In the genomic region with DNA sequence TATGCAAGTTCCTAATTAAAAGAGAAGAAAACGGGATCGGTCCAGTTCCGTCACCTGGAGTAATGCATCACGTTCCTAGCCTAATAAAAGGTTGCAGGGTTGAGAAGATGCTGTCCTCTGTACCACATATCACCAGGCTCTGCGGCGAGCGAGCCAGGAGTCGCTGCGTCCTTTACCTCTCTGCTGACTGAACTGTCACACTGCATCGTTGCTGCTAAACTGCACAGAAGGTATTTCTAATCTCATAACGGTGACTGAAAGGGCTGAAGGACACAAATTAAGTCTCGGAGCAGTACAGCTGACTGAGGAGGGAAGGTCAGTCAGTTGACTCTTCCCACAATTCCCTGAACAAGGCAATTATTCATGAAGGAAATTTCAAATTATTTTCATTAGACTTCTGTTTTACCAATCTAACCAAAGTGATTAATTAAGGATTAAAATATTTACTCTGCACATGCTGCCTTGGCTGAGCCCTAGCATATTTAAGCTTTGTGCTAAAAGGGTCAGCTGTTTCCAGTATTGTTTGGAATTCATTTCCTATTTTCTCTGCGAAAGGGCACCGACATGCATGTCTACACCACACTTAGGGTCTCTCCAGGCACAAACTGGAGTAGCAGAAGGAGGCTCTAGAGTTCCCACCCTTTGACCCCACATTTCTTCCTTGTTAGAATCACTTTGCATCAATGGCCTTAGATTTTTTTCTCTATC, we compare ENCODE assay signal across 16 mouse cellular contexts.
DNase-seq lines count a peak whose midpoint lies in the region; ATAC-seq lines count a peak whose summit lies in the region.
"Had no signal": no experiment of that assay in that cellular context is flagged by ENCODE, and none has a peak within 500 bp of the region (broad histone marks: within the 10 kb centered on the region; RNA-seq: fewer than 3 reads in every experiment).

No protein-coding gene starts in this region.

- ATAC-seq in forebrain, embryonic 15.5 days (replicated peaks): peak; percentile 20
- ATAC-seq: intestine, embryonic 15.5 days had no signal

- intact Hi-C loops in left cerebral cortex, postnatal 4 days (cut with DNase I): no loop called here

- H3K4me2 ChIP-seq in forebrain, embryonic 15.5 days (replicated peaks): 0 out of 2 replicates have a peak overlapping the region, but pooled peaks have one; percentile 5
- H3K4me2 ChIP-seq: heart, embryonic 15.5 days; intestine, embryonic 15.5 days; limb, embryonic 15.5 days; lung, embryonic 14.5 days; neural tube, embryonic 15.5 days had no signal

- no peaks in the 10 kb centered on the region for H3K9me3 ChIP-seq in forebrain, embryonic 15.5 days
- H3K9me3 ChIP-seq: heart, embryonic 15.5 days; intestine, embryonic 15.5 days; limb, embryonic 15.5 days; neural tube, embryonic 15.5 days had no signal

- H3K36me3 ChIP-seq in forebrain, embryonic 15.5 days: no peaks in the 10 kb centered on the region
- H3K36me3 ChIP-seq: heart, embryonic 15.5 days; intestine, embryonic 15.5 days; limb, embryonic 15.5 days; neural tube, embryonic 15.5 days had no signal

- H3K27me3 ChIP-seq in forebrain, embryonic 15.5 days: 0 out of 2 replicates have a peak, but pooled peaks cover 4% of the 10 kb centered on the region
- H3K27me3 ChIP-seq: heart, embryonic 15.5 days; intestine, embryonic 15.5 days; limb, embryonic 15.5 days; neural tube, embryonic 15.5 days had no signal

- no peak overlapping the region for H3K9ac ChIP-seq in forebrain, embryonic 15.5 days (replicated peaks)
- H3K9ac ChIP-seq: heart, embryonic 15.5 days; intestine, embryonic 15.5 days; limb, embryonic 15.5 days; lung, embryonic 14.5 days; neural tube, embryonic 15.5 days had no signal

- no peak overlapping the region for H3K4me3 ChIP-seq in forebrain, embryonic 15.5 days
- H3K4me3 ChIP-seq: heart, embryonic 15.5 days; intestine, embryonic 15.5 days; left cerebral cortex, adult 2 months; limb, embryonic 15.5 days; neural tube, embryonic 15.5 days had no signal

- DNase-seq in left cerebral cortex, postnatal 4 days: peak; percentile 36
- no peak for DNase-seq in left cerebral cortex, adult 11 months (ENCODE audit: low spot score)
- DNase-seq in cerebellum, adult 8-10 months: peak; percentile 68
- DNase-seq in retina, postnatal 1 day: peak; percentile 74
- no peak for DNase-seq in spleen, postnatal 10 days (ENCODE audit: low spot score in 2 of 2)
- DNase-seq in urinary bladder, postnatal 4 days (ENCODE audit: low spot score in 2 of 2): no peak
- DNase-seq: embryo, embryonic 11 days; lung, embryonic 14.5 days; right cerebral cortex, postnatal 25 days; thymus, postnatal 36 days had no signal

- no peak overlapping the region; the same call in 1 of the 2 replicates for H3K27ac ChIP-seq in forebrain, embryonic 15.5 days (replicated peaks)
- H3K27ac ChIP-seq: heart, embryonic 15.5 days; intestine, embryonic 15.5 days; left cerebral cortex, adult 2 months; limb, embryonic 15.5 days; neural tube, embryonic 15.5 days had no signal

- peaks cover 37% of the 10 kb centered on the region for H3K4me1 ChIP-seq in forebrain, embryonic 15.5 days
- H3K4me1 ChIP-seq: heart, embryonic 15.5 days; intestine, embryonic 15.5 days; limb, embryonic 15.5 days; neural tube, embryonic 15.5 days had no signal

- WGBS in forebrain, embryonic 15.5 days: 30% methylated on average over 14 of the region's 14 CpGs

Comparison
In these comparisons a context has a peak if more than half of its experiments do, and no peak if none do; other contexts are left out.
1. DNase-seq: peak in left cerebral cortex, postnatal 4 days (single experiment), cerebellum, adult 8-10 months (single experiment) and retina, postnatal 1 day (single experiment); none in left cerebral cortex, adult 11 months (single experiment), spleen, postnatal 10 days (0 of 2) and urinary bladder, postnatal 4 days (0 of 2).